17 mouse cellular contexts compared by ENCODE assay signal in genomic region chr19:3527531-3527930, GRCm38 (mm10). TPM values are rescaled to one million over a fixed set of nuclear protein-coding genes. Genes with fewer than 3 reads are reported as not detected.
DNase-seq lines count a peak whose midpoint lies in the region; TF ChIP-seq lines count a peak whose summit lies in the region.
"Had no signal": no experiment of that assay in that cellular context is flagged by ENCODE, and none has a peak within 500 bp of the region (broad histone marks: within the 10 kb centered on the region; RNA-seq: fewer than 3 reads in every experiment).

No protein-coding gene starts in this region.

- no peak overlapping the region for H3K4me3 ChIP-seq in left cerebral cortex, adult 2 months
- H3K4me3 ChIP-seq: embryonic facial prominence, embryonic 12.5 days; forebrain, embryonic 12.5 days; heart, embryonic 15.5 days; hindbrain, embryonic 10.5 days; intestine, embryonic 15.5 days had no signal

- intact Hi-C loops in left cerebral cortex, adult 2 months (cut with DNase I), result loop anchor here (2.0 kb wide), 2 partner anchors 47 kb away; partner anchors contain the start of gene Ppp6r3
- intact Hi-C loops in heart, postnatal 14 days (cut with DNase I), result loop anchor here (5.0 kb wide), 1 partner anchor 45 kb away; no protein-coding TSS in a partner anchor

- no peak for TF ChIP-seq CTCF in left cerebral cortex, adult 2 months (IDR thresholded peaks at IDR 0.05)

- no peak overlapping the region for H3K27ac ChIP-seq in left cerebral cortex, adult 2 months
- H3K27ac ChIP-seq: embryonic facial prominence, embryonic 12.5 days; forebrain, embryonic 12.5 days; heart, embryonic 15.5 days; hindbrain, embryonic 10.5 days; hindbrain, embryonic 14.5 days; intestine, embryonic 15.5 days had no signal

- peak; percentile 30 to 32 for DNase-seq in left cerebral cortex, adult 18-20 months (ENCODE audit: low spot score in 2 of 2)
- DNase-seq in left cerebral cortex, adult 2 months (ENCODE audit: extremely low spot score in 1 of 2, low spot score in 2 of 2), result no peak
- DNase-seq in right cerebral cortex, adult 2 months (ENCODE audit: low spot score in 2 of 2), result peak; percentile 26 to 30
- no peak for DNase-seq in right cerebral cortex, postnatal 10 days (ENCODE audit: low spot score in 2 of 2)
- peak; percentile 72 for DNase-seq in brain, adult 2 months (ENCODE audit: low read depth, low spot score)
- no peak for DNase-seq in adrenal gland, adult 8-10 months
- DNase-seq in heart, postnatal 14 days, result no peak
- DNase-seq: adrenal gland, postnatal 14 days; cerebellum, adult 18-20 months; gastrocnemius, postnatal 10 days; heart, adult 18-20 months had no signal

RNA-seq across cellular contexts. Expression of gene Ppp6r3, which starts 48.0 kb away (rescaled TPM):
- total RNA-seq in left cerebral cortex, adult 18-20 months (2021), result 10 to 100 TPM; 75.9 to 80.3 TPM
- 10 to 100 TPM; 76.0 to 85.1 TPM for total RNA-seq in left cerebral cortex, adult 2 months (2021)
- 100 to 1,000 TPM in 3 of 4 experiments, 10 to 100 TPM in 1; 85.3 to 110 (median 106) TPM for total RNA-seq in adrenal gland, adult 8-10 months (2022)
- 10 to 100 TPM; 83.3 to 85.6 TPM for total RNA-seq in heart, postnatal 14 days (2021)

Comparison
In these comparisons a context has a peak if more than half of its experiments do, and no peak if none do; other contexts are left out.
1. DNase-seq: peak in left cerebral cortex, adult 18-20 months (2 of 2), right cerebral cortex, adult 2 months (2 of 2) and brain, adult 2 months (single experiment); none in left cerebral cortex, adult 2 months (0 of 2), right cerebral cortex, postnatal 10 days (0 of 2), adrenal gland, adult 8-10 months (single experiment) and heart, postnatal 14 days (0 of 2).